Mouse (Mus musculus) MEL (cell line): ENCODE data around the gene Gmeb2. TPM values are rescaled to one million over a fixed set of nuclear protein-coding genes. Genes with fewer than 3 reads are reported as not detected.

Source experiments
- DNase-seq: peaks from one replicate; pipeline ENCODE4 v3.0.0; 2011; ENCODE audit warnings: low read depth, low spot score
- H3K27ac ChIP-seq: 2 replicates; pipeline ENCODE4 v1.5.1; 2012; ENCODE audit warnings: low read depth, mild to moderate bottlenecking, control low read depth, low read length, moderate library complexity; ENCODE audit not compliant: control insufficient read depth
- H3K27me3 ChIP-seq, 2 experiments: fragments of 150-350 bp in 1 of 2; sonication (generic) in 1 of 2; 2 replicates each; pipeline ENCODE4 v1.6.1; 2012; ENCODE audit warnings: low read length in 2 of 2, mild to moderate bottlenecking in 2 of 2, improper control_type of control experiment in 1 of 2, moderate library complexity in 1 of 2; ENCODE audit not compliant: insufficient read depth in 2 of 2, control insufficient read depth in 1 of 2
- H3K36me3 ChIP-seq, 2 experiments: 2 replicates each; pipeline ENCODE4 v1.6.1; 2012 to 2014; ENCODE audit warnings: low read length in 2 of 2, improper control_type of control experiment in 1 of 2, inconsistent platforms in 1 of 2, mild to moderate bottlenecking in 1 of 2; ENCODE audit not compliant: insufficient read depth in 2 of 2, control insufficient read depth in 1 of 2
- H3K4me1 ChIP-seq, 2 experiments: fragments of 150-350 bp in 1 of 2; sonication (generic) in 1 of 2; 2 replicates each; pipeline ENCODE4 v1.6.1; 2012; ENCODE audit warnings: low read length in 2 of 2, improper control_type of control experiment in 1 of 2, mild to moderate bottlenecking in 1 of 2; ENCODE audit not compliant: insufficient read depth in 2 of 2, control insufficient read depth in 1 of 2
- H3K4me3 ChIP-seq, 2 experiments: fragments of 150-350 bp in 1 of 2; sonication (generic) in 1 of 2; 2 replicates each; pipeline ENCODE4 v1.5.1; 2012; ENCODE audit warnings: low read depth in 2 of 2, low read length in 2 of 2, mild to moderate bottlenecking in 2 of 2, moderate library complexity in 2 of 2, control low read depth in 1 of 2, improper control_type of control experiment in 1 of 2; ENCODE audit not compliant: control insufficient read depth in 1 of 2, insufficient read depth in 1 of 2
- H3K79me2 ChIP-seq: 2 replicates; pipeline ENCODE4 v1.6.1; 2012; ENCODE audit warnings: mild to moderate bottlenecking, low read length, moderate library complexity; ENCODE audit not compliant: control insufficient read depth, poor library complexity, insufficient read depth
- H3K9ac ChIP-seq: 2 replicates; pipeline ENCODE4 v1.6.1; 2012; ENCODE audit warnings: low read depth, mild to moderate bottlenecking, control low read depth, low read length, moderate library complexity; ENCODE audit not compliant: control insufficient read depth, poor library complexity, severe bottlenecking
- H3K9me3 ChIP-seq: fragments of 150-350 bp; sonication (generic); replicated peaks from 2 replicates; pipeline ENCODE4 v1.6.1; 2012; ENCODE audit warnings: mild to moderate bottlenecking, low read length, improper control_type of control experiment, moderate library complexity; ENCODE audit not compliant: insufficient read depth
- BHLHE40 ChIP-seq: IDR thresholded peaks from 2 replicates; pipeline ENCODE4 v1.6.1; 2012; ENCODE audit warnings: low read depth, mild to moderate bottlenecking, inconsistent platforms, low read length, improper control_type of control experiment, borderline replicate concordance
- CHD2 ChIP-seq: IDR thresholded peaks from 2 replicates; pipeline ENCODE4 v1.6.1; 2011; ENCODE audit warnings: low read length, improper control_type of control experiment
- CTCF ChIP-seq, 3 experiments: IDR thresholded peaks in 2 of 3; conservative IDR thresholded peaks in 1 of 3; 2 replicates each; pipeline ENCODE4 v1.5.1; 2011 to 2012; ENCODE audit warnings: low read length in 3 of 3, low read depth in 2 of 3, mild to moderate bottlenecking in 2 of 3, improper control_type of control experiment in 1 of 3, inconsistent platforms in 1 of 3, mixed read lengths in 1 of 3, moderate library complexity in 1 of 3; ENCODE audit not compliant: control insufficient read depth in 1 of 3, insufficient read depth in 1 of 3, poor library complexity in 1 of 3, severe bottlenecking in 1 of 3
- E2F4 ChIP-seq: IDR thresholded peaks from 2 replicates; pipeline ENCODE4 v1.6.1; 2011; ENCODE audit warnings: low read depth, low read length, improper control_type of control experiment, borderline replicate concordance
- ELF1 ChIP-seq: IDR thresholded peaks from 2 replicates; pipeline ENCODE4 v1.6.1; 2014; ENCODE audit warnings: low read depth, mild to moderate bottlenecking, inconsistent platforms, low read length, improper control_type of control experiment, moderate library complexity
- HCFC1 ChIP-seq: IDR thresholded peaks from 2 replicates; pipeline ENCODE4 v1.6.1; 2012; ENCODE audit warnings: low read depth, mild to moderate bottlenecking, inconsistent platforms, low read length, improper control_type of control experiment, moderate library complexity
- KAT2A ChIP-seq: conservative IDR thresholded peaks from 2 replicates; pipeline ENCODE4 v1.6.1; 2012; ENCODE audit warnings: low read depth, low read length, improper control_type of control experiment, inconsistent platforms
- MAX ChIP-seq: IDR thresholded peaks from 2 replicates; pipeline ENCODE4 v1.6.1; 2011; ENCODE audit warnings: low read length, improper control_type of control experiment
- NRF1 ChIP-seq: IDR thresholded peaks from 2 replicates; pipeline ENCODE4 v1.6.1; 2014; ENCODE audit warnings: low read depth, mild to moderate bottlenecking, inconsistent platforms, low read length, improper control_type of control experiment, moderate library complexity; ENCODE audit not compliant: poor library complexity, insufficient read depth, severe bottlenecking
- POLR2A ChIP-seq, 2 experiments: IDR thresholded peaks; 2 replicates each; pipeline ENCODE4 v1.6.1; 2011 to 2012; ENCODE audit warnings: low read length in 2 of 2, mild to moderate bottlenecking in 2 of 2, control low read depth in 1 of 2, improper control_type of control experiment in 1 of 2, low read depth in 1 of 2, moderate library complexity in 1 of 2; ENCODE audit not compliant: control insufficient read depth in 1 of 2, insufficient read depth in 1 of 2, poor library complexity in 1 of 2
- POLR2AphosphoS5 ChIP-seq: IDR thresholded peaks from 2 replicates; pipeline ENCODE4 v1.6.1; 2012; ENCODE audit warnings: low read depth, borderline replicate concordance, mild to moderate bottlenecking, inconsistent platforms, low read length, moderate library complexity, mixed read lengths
- RAD21 ChIP-seq: IDR thresholded peaks from 2 replicates; pipeline ENCODE4 v1.6.1; 2011; ENCODE audit warnings: mild to moderate bottlenecking, low read depth, low read length, improper control_type of control experiment
- SIN3A ChIP-seq: IDR thresholded peaks from 2 replicates; pipeline ENCODE4 v1.6.1; 2012; ENCODE audit warnings: low read length, improper control_type of control experiment, inconsistent platforms
- SMC3 ChIP-seq: IDR thresholded peaks from 2 replicates; pipeline ENCODE4 v1.6.1; 2011; ENCODE audit warnings: low read depth, low read length, improper control_type of control experiment
- TAL1 ChIP-seq: IDR thresholded peaks from 2 replicates; pipeline ENCODE4 v1.6.1; 2012; ENCODE audit warnings: mild to moderate bottlenecking, inconsistent platforms, low read length, moderate library complexity, mixed read lengths
- TCF12 ChIP-seq: IDR thresholded peaks from 2 replicates; pipeline ENCODE4 v1.6.1; 2014; ENCODE audit warnings: low read depth, mild to moderate bottlenecking, inconsistent platforms, low read length, improper control_type of control experiment, moderate library complexity
- UBTF ChIP-seq: IDR thresholded peaks from 2 replicates; pipeline ENCODE4 v1.6.1; 2012; ENCODE audit warnings: low read depth, mild to moderate bottlenecking, inconsistent platforms, low read length, improper control_type of control experiment, moderate library complexity, borderline replicate concordance; ENCODE audit not compliant: insufficient read depth
- USF2 ChIP-seq, 2 experiments: IDR thresholded peaks; 2 replicates each; pipeline ENCODE4 v1.6.1; 2011 to 2012; ENCODE audit warnings: improper control_type of control experiment in 2 of 2, low read length in 2 of 2, borderline replicate concordance in 1 of 2, inconsistent platforms in 1 of 2, low read depth in 1 of 2, mild to moderate bottlenecking in 1 of 2; ENCODE audit not compliant: insufficient read depth in 1 of 2
- ZC3H11A ChIP-seq: IDR thresholded peaks from 2 replicates; pipeline ENCODE4 v1.6.1; 2012; ENCODE audit warnings: low read depth, mild to moderate bottlenecking, inconsistent platforms, low read length, improper control_type of control experiment
- polyA plus RNA-seq, 2 experiments: library from polyadenylated mRNA; stranded (reverse) in 1 of 2; unstranded in 1 of 2; fragments of >175 nt in 1 of 2; fragments of >200 nt in 1 of 2; gene quantifications; 2 replicates each; pipeline versions ENCODE4 v1.2.1 to v1.2.4; 2012; ENCODE audit warnings: low replicate concordance in 2 of 2, low read depth in 1 of 2; ENCODE audit not compliant: insufficient read length in 2 of 2, insufficient read depth in 1 of 2, missing spikeins in 1 of 2
- total RNA-seq: library from RNA; depleted of rRNA; stranded (reverse); fragments of 300-350 nt; gene quantifications from 2 replicates; pipeline ENCODE4 v1.2.3, GENCODE M21; 2012

The Gmeb2 gene
- total and polyA plus RNA-seq, 3 experiments: 8.3 to 16.9 TPM; not detected in 1

DNA sequence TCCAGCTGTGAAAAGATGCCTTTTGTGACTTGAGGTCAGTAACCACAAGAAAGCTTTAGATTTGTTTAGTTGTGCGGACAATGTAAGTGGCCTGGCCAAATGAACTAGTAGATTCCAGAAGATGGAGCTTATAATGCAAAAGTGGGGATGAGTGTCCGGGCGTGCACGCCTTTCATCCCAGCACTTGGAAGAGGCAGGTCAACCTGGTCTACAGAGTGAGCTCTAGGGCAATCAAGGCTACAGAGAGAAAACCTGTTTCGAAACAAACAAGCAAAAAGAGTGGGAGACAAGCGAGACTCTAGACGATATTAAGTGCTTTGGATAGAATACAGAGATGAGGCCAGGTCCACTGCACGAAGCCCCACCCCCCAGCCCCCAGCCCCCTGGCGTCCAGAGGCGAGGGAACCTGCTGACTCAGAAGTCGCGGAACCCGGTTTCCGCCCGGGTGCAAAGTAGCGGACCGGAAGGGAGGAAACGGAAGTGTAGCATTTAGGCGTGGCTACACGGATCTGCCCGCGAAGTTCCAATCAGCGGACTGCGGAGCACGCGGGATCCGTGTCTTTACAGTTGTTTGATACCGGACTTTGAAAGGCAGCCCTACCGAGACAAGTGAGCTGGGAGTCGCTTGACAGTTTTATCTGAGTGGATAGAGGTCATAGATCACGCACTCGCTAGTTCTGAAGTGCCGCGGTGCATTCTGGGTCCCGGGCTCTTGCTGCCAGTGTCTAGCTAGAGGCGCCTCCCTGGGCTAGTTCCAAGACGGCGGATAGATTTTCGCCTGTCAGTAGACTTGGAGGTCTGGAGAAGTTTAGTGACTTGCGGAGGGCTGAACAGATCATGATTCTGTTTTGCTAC, 31.6 kb upstream of the Gmeb2 start, which contains the start of gene Rtel1 (continued):
- peak in 1 of 3 experiments; percentile 1; a peak in 1 of 6 replicates for TF ChIP-seq CTCF (IDR thresholded peaks at IDR 0.05 in 2 of 3, conservative IDR thresholded peaks at IDR 0.05 in 1 of 3; ENCODE audit: control insufficient read depth in 1 of 3, insufficient read depth in 1 of 3, low read depth in 2 of 3, low read length in 3 of 3, poor library complexity in 1 of 3, severe bottlenecking in 1 of 3)
- no peak for TF ChIP-seq RAD21
- no peak; the same call in none of the 2 replicates for TF ChIP-seq TCF12
- peak; percentile 91; the same call in 1 of the 2 replicates for TF ChIP-seq E2F4
- TF ChIP-seq ZC3H11A: no peak

DNA sequence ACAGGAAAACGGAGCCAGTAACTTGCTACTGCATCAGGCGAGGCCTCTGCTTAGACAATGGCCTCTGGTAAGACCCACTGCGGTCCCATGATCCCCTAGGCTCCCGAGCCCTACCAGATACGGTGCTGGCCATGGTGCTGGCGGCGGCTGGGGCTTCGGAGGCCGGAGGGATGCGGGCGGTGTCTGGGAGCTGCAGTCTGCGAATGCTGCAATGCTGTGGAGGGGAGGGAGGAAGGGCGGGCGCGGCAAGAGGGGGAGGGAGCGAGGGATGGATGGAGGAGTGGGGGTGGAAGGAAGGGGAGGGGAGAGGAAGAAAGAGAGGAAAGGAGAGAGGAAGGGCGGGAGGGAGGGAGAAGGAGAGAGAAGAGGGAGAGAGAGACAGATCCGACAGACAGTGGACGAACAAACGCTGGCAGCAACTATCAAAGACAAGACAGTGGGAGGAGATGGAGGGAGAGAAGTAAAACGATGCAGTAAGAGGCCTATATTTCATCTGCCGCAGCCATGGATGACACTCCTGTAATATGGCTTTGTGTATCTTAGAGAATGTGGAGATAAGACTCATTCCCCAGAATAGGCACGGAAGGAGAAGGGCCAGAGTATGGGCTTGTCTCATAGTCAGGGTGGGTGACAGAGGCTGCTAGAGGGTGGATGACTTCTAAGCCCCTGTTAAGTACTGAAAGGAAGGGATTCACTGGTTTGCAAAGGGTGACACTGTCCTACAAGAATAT, 26.4 kb upstream of the Gmeb2 start, which contains the start of gene Stmn3:
Gene Stmn3, minus strand, starts transcription at position 421 of the 731 bp plus-strand sequence.
- Histone ChIP-seq H3K79me2 (no peaks in the 10 kb centered on the region), H3K9me3 (no peaks in the 10 kb centered on the region), H3K36me3 (0 out of 4 replicates have a peak, but pooled peaks cover 0 to 3% of the 10 kb centered on the region in 2 experiments), H3K27ac (no peak within 1 kb of the TSS), H3K9ac (no peak within 1 kb of the TSS), H3K4me3 (no peak within 1 kb of the TSS), H3K4me1 (peaks cover 0 to 5% of the 10 kb centered on the region in 2 experiments; a peak in 2 of 4 replicates), H3K27me3 (peaks cover 0 to 2% of the 10 kb centered on the region in 2 experiments; a peak in 1 of 4 replicates)
- TF ChIP-seq MAX (no peak), CTCF (IDR thresholded peaks at IDR 0.05 in 2 of 3, conservative IDR thresholded peaks at IDR 0.05 in 1 of 3; ENCODE audit: control insufficient read depth in 1 of 3, insufficient read depth in 1 of 3, low read depth in 2 of 3, low read length in 3 of 3, poor library complexity in 1 of 3, severe bottlenecking in 1 of 3) (no peak)
- no peak for DNase-seq

DNA sequence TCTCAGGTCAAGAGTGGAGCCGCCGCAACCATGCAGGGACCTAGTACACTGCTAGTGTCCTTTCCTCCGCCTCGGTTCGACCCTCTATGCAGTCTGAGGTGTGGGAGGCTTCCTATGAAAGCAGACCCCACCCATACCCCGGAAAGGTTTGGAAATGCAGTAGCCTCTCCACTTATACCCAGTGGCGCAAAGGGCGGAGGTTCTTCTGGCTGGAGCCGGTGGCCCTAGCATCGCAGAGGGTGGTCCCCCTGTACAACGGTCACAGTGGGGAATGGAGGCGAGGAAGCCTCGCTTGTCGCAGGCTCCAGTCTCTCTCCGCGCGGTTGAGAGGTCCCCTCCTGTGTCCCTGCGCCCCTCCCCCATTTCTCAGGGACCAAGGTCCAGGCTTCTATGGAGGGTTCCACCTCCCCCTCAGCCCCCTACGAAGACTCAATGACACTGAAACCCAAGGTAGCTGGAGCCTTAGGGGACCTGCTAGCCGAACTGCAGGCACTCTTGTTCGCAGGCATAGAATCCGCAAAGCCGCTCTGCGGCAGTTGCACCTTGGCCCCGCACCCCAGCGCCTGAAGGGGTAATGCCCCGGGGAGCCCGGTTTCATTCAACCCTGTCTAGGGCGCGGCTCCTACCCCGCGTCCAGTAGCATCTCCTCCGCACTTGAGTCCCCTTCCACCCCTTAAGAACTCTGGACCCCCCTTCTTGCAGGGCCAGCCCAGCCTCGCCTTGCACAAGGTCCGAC, 25.7 kb upstream of the Gmeb2 start:
- H3K27ac ChIP-seq: no peak overlapping the region
- peaks cover 0 to 2% of the 10 kb centered on the region in 2 experiments; a peak in 1 of 4 replicates for H3K27me3 ChIP-seq
- H3K79me2 ChIP-seq: no peaks in the 10 kb centered on the region
- no peaks in the 10 kb centered on the region for H3K9me3 ChIP-seq
- H3K9ac ChIP-seq: no peak overlapping the region
- H3K4me1 ChIP-seq: no peaks in the 10 kb centered on the region
- no peak overlapping the region for H3K4me3 ChIP-seq
- no peaks in the 10 kb centered on the region for H3K36me3 ChIP-seq
- TF ChIP-seq TAL1: no peak
- TF ChIP-seq CHD2: no peak
- TF ChIP-seq POLR2AphosphoS5: no peak
- no peak for TF ChIP-seq USF2 (IDR thresholded peaks at IDR 0.05; ENCODE audit: borderline replicate concordance in 1 of 2, insufficient read depth in 1 of 2, low read depth in 1 of 2, low read length in 2 of 2)
- TF ChIP-seq KAT2A: no peak
- TF ChIP-seq POLR2A (IDR thresholded peaks at IDR 0.05; ENCODE audit: control insufficient read depth in 1 of 2, insufficient read depth in 1 of 2, low read depth in 1 of 2, low read length in 2 of 2, poor library complexity in 1 of 2): no peak
- no peak for TF ChIP-seq SMC3
- no peak for TF ChIP-seq ELF1
- TF ChIP-seq UBTF: no peak
- TF ChIP-seq BHLHE40: no peak
- no peak for TF ChIP-seq SIN3A
- no peak for TF ChIP-seq HCFC1
- no peak for TF ChIP-seq NRF1
- TF ChIP-seq, all 39 proteins: peak for 0
- no peak for DNase-seq
